Mouse (Mus musculus) left cerebral cortex, adult 2 months (tissue): Measurements from ENCODE around the gene Ccdc17. TPM values are rescaled to one million over a fixed set of nuclear protein-coding genes. Genes with fewer than 3 reads are reported as not detected.

Experiments
- DNase-seq, 2 experiments: peaks; one replicate each; pipeline ENCODE4 v3.0.0; 2021 to 2022; ENCODE audit warnings: low spot score in 2 of 2, mixed read lengths in 1 of 2; ENCODE audit errors: extremely low spot score in 1 of 2
- H3K27ac ChIP-seq: fragments of 200-600 bp; 2 replicates; pipeline ENCODE4 v1.8.1; 2022
- H3K4me3 ChIP-seq: fragments of 200-600 bp; 2 replicates; pipeline ENCODE4 v1.8.1; 2022
- CTCF ChIP-seq: fragments of 200-600 bp; IDR thresholded peaks from 2 replicates; pipeline ENCODE4 v1.8.1; 2022; ENCODE audit warnings: antibody characterized with exemption, mild to moderate bottlenecking, moderate library complexity
- intact Hi-C: fragments of 180-260 bp; cut with DNase I; formaldehyde crosslinking; loops from one replicate; pipeline ENCODE4 v1.15.1; 2025
- long read RNA-seq, 2 experiments: library from polyadenylated mRNA; stranded (forward); transcript quantifications; one replicate each; pipeline ENCODE4 v2.0.0; 2021; ENCODE audit warnings: borderline mapping rate in 2 of 2
- total RNA-seq, 2 experiments: library from RNA; stranded (reverse); gene quantifications; 2 replicates each; pipeline ENCODE4 v1.2.3; 2021

Ccdc17 gene
- 1 to 10 TPM; 5.7 to 6.0 TPM for total RNA-seq
- long read RNA-seq, experiment 1, partial matches to known transcripts, result 4 of 5 reads
- long read RNA-seq, experiment 1, other reads (novel, unspliced or antisense), result 1 of 5 reads
- long read RNA-seq, experiment 2, result 0 reads

- no peak for TF ChIP-seq CTCF
- intact Hi-C loops, result loop anchor here (2.0 kb wide), 1 partner anchor 38 kb away; no protein-coding TSS in a partner anchor
- H3K4me3 ChIP-seq, result peak within 1 kb of the TSS; percentile 65
- H3K27ac ChIP-seq, result peak within 1 kb of the TSS; percentile 91
- peak in 1 of 2 experiments; percentile 12 for DNase-seq
Measured at GRCm38 (mm10) chr4:116596379-116596778, at the start of gene Ccdc17. TSS of gene Ccdc17 (plus strand) at chr4:116596654.

- no peak overlapping the region for H3K27ac ChIP-seq
- no peak for TF ChIP-seq CTCF
- DNase-seq, result no peak
- no peak overlapping the region for H3K4me3 ChIP-seq
- intact Hi-C loops, result no loop called here
Measured at GRCm38 (mm10) chr4:116550432-116550831, 46.0 kb upstream of the Ccdc17 start.

- Histone ChIP-seq H3K27ac (no peak overlapping the region), H3K4me3 (no peak overlapping the region)
- DNase-seq, result no peak
- TF ChIP-seq CTCF, result no peak
- intact Hi-C loops, result no loop called here
Measured at GRCm38 (mm10) chr4:116553035-116553434, 43.4 kb upstream of the Ccdc17 start.

GRCm38 (mm10) chr4:116555413-116556300, 40.8 kb upstream of the Ccdc17 start, which contains the start of gene Tmem69:
TSS of gene Tmem69 (minus strand) at chr4:116555936.
- H3K27ac ChIP-seq, result peak within 1 kb of the TSS; percentile 98
- intact Hi-C loops, result loop anchor here (1.0 to 5.0 kb wide), 4 partner anchors 48 to 403 kb away; partner anchors contain the start of genes Ipp, Lurap1, Mast2 and Nasp
- no peak for TF ChIP-seq CTCF
- peak within 1 kb of the TSS; percentile 76 for H3K4me3 ChIP-seq
- DNase-seq, result peak; percentile 73 to 75

- no peak for TF ChIP-seq CTCF
- peak overlapping the region; percentile 98 for H3K27ac ChIP-seq
- intact Hi-C loops, result loop anchor here (1.0 to 5.0 kb wide), 4 partner anchors 49 to 404 kb away; partner anchors contain the start of genes Ipp, Lurap1, Mast2 and Nasp
- DNase-seq, result peak; percentile 91 to 93
- H3K4me3 ChIP-seq, result peak overlapping the region; percentile 76
Measured at GRCm38 (mm10) chr4:116556561-116557305, 39.7 kb upstream of the Ccdc17 start.

- intact Hi-C loops, result loop anchor here (2.0 to 5.0 kb wide), 4 partner anchors 39 to 405 kb away; partner anchors contain the start of genes Ccdc17, Lurap1, Mast2 and Nasp
- TF ChIP-seq CTCF, result peak; percentile 45
Measured at GRCm38 (mm10) chr4:116557306-116558121, 38.9 kb upstream of the Ccdc17 start, which contains the start of gene Gpbp1l1. TSS of gene Gpbp1l1 (plus strand) at chr4:116557658.

GRCm38 (mm10) chr4:116558151-116558882, 38.1 kb upstream of the Ccdc17 start:
- TF ChIP-seq CTCF, result no peak
- Histone ChIP-seq H3K27ac (peak overlapping the region; percentile 98), H3K4me3 (peak overlapping the region; percentile 76)
- intact Hi-C loops, result loop anchor here (2.0 to 5.0 kb wide), 4 partner anchors 38 to 406 kb away; partner anchors contain the start of genes Ccdc17, Lurap1, Mast2 and Nasp
- DNase-seq, result no peak

More at GRCm38 (mm10) chr4:116557306-116558121, 38.9 kb upstream of the Ccdc17 start, which contains the start of gene Gpbp1l1:
- H3K27ac ChIP-seq, result peak within 1 kb of the TSS; percentile 98
- H3K4me3 ChIP-seq, result peak within 1 kb of the TSS; percentile 76
- peak; percentile 98 for DNase-seq

GRCm38 (mm10) chr4:116595793-116596192, 661 bp upstream of the Ccdc17 start:
- no peak; the same call in 1 of the 2 replicates for TF ChIP-seq CTCF
- intact Hi-C loops, result loop anchor here (2.0 kb wide), 1 partner anchor 37 kb away; no protein-coding TSS in a partner anchor
- Histone ChIP-seq H3K27ac (no peak overlapping the region), H3K4me3 (no peak overlapping the region)
- DNase-seq, result no peak

- DNase-seq, result peak; percentile 88 to 92
- intact Hi-C loops, result loop anchor here (2.0 kb wide), 1 partner anchor 38 kb away; no protein-coding TSS in a partner anchor
- Histone ChIP-seq H3K27ac (peak overlapping the region; percentile 91), H3K4me3 (peak overlapping the region; percentile 65)
- TF ChIP-seq CTCF, result peak; percentile 26
Measured at GRCm38 (mm10) chr4:116596978-116597881, 776 bp downstream of the Ccdc17 start.
